Mouse (Mus musculus) CH12.LX (cell line): ENCODE results near the gene Lgals2. TPM values are rescaled to one million over a fixed set of nuclear protein-coding genes. Genes with fewer than 3 reads are reported as not detected.

Experiments
- DNase-seq: peaks from one replicate; pipeline ENCODE4 v3.0.0-alpha.2; 2013; ENCODE audit errors: extremely low read depth
- H3K27ac ChIP-seq: 2 replicates; pipeline ENCODE4 v1.5.1; 2012; ENCODE audit warnings: low read depth, mild to moderate bottlenecking, control low read depth, moderate library complexity; ENCODE audit not compliant: insufficient read depth
- H3K27me3 ChIP-seq: replicated peaks from 2 replicates; pipeline ENCODE3; 2012; ENCODE audit warnings: inconsistent platforms
- H3K36me3 ChIP-seq, 2 experiments: replicated peaks in 1 of 2; 2 replicates each; pipeline versions ENCODE3 to v1.6.1; 2012; ENCODE audit warnings: inconsistent platforms in 1 of 2, low read length in 1 of 2, mild to moderate bottlenecking in 1 of 2, mixed read lengths in 1 of 2, moderate library complexity in 1 of 2; ENCODE audit not compliant: control insufficient read depth in 1 of 2, insufficient read depth in 1 of 2
- H3K4me1 ChIP-seq, 2 experiments: 2 replicates each; pipeline ENCODE4 v1.6.1; 2012; ENCODE audit warnings: inconsistent platforms in 1 of 2, moderate library complexity in 1 of 2; ENCODE audit not compliant: insufficient read depth in 2 of 2, control insufficient read depth in 1 of 2
- H3K4me2 ChIP-seq: 2 replicates; pipeline ENCODE4 v1.6.1; 2012; ENCODE audit warnings: low read depth, mild to moderate bottlenecking, control low read depth; ENCODE audit not compliant: poor library complexity, insufficient read depth, severe bottlenecking
- H3K4me3 ChIP-seq, 3 experiments: fragments of 150-350 bp in 1 of 3; sonication (generic) in 1 of 3; replicated peaks in 1 of 3; 2 replicates each; pipeline versions ENCODE3 to v1.5.1; 2011 to 2012; ENCODE audit warnings: low read depth in 2 of 3, low read length in 2 of 3, mild to moderate bottlenecking in 2 of 3, moderate library complexity in 2 of 3, control low read depth in 1 of 3, improper control_type of control experiment in 1 of 3, inconsistent platforms in 1 of 3, mixed read lengths in 1 of 3; ENCODE audit not compliant: poor library complexity in 1 of 3
- H3K79me2 ChIP-seq: replicated peaks from 2 replicates; pipeline ENCODE4 v1.6.1; 2012; ENCODE audit warnings: mild to moderate bottlenecking, moderate library complexity; ENCODE audit not compliant: control insufficient read depth, poor library complexity, insufficient read depth, severe bottlenecking; ENCODE audit errors: extremely low read depth
- H3K9ac ChIP-seq: 2 replicates; pipeline ENCODE4 v1.6.1; 2012; ENCODE audit warnings: low read depth, mild to moderate bottlenecking, control low read depth, moderate library complexity; ENCODE audit not compliant: insufficient read depth
- H3K9me3 ChIP-seq: replicated peaks from 2 replicates; pipeline ENCODE3; 2012; ENCODE audit warnings: low read length, inconsistent platforms, mixed read lengths
- BHLHE40 ChIP-seq: IDR thresholded peaks from 2 replicates; pipeline ENCODE4 v1.6.1; 2011; ENCODE audit warnings: mild to moderate bottlenecking, low read depth, low read length, improper control_type of control experiment
- CHD2 ChIP-seq: IDR thresholded peaks from 2 replicates; pipeline ENCODE4 v1.6.1; 2011; ENCODE audit warnings: low read length, improper control_type of control experiment
- E2F4 ChIP-seq: IDR thresholded peaks from 2 replicates; pipeline ENCODE4 v1.6.1; 2011; ENCODE audit warnings: low read depth, low read length, improper control_type of control experiment; ENCODE audit not compliant: insufficient replicate concordance
- GABPA ChIP-seq: IDR thresholded peaks from 2 replicates; pipeline ENCODE4 v1.6.1; 2012; ENCODE audit warnings: low read depth, low read length, improper control_type of control experiment, inconsistent platforms; ENCODE audit not compliant: insufficient replicate concordance
- JUN ChIP-seq: IDR thresholded peaks from 2 replicates; pipeline ENCODE4 v1.6.1; 2011; ENCODE audit warnings: low read depth, mild to moderate bottlenecking, low read length, improper control_type of control experiment, moderate library complexity; ENCODE audit not compliant: insufficient read depth
- JUND ChIP-seq: conservative IDR thresholded peaks from 2 replicates; pipeline ENCODE4 v1.6.1; 2011; ENCODE audit warnings: low read depth, low read length, improper control_type of control experiment
- MAFK ChIP-seq: IDR thresholded peaks from 2 replicates; pipeline ENCODE4 v1.6.1; 2011; ENCODE audit warnings: low read length, improper control_type of control experiment; ENCODE audit not compliant: insufficient replicate concordance
- MAZ ChIP-seq: IDR thresholded peaks from 2 replicates; pipeline ENCODE4 v1.6.1; 2012; ENCODE audit warnings: low read depth, mild to moderate bottlenecking, inconsistent platforms, low read length, improper control_type of control experiment, moderate library complexity
- MEF2A ChIP-seq: IDR thresholded peaks from 2 replicates; pipeline ENCODE4 v1.6.1; 2014; ENCODE audit warnings: low read depth, mild to moderate bottlenecking, inconsistent platforms, low read length, improper control_type of control experiment, borderline replicate concordance
- MYC ChIP-seq: IDR thresholded peaks from 2 replicates; pipeline ENCODE4 v1.6.1; 2011; ENCODE audit warnings: low read depth, mild to moderate bottlenecking, improper control_type of control experiment, low read length
- NELFE ChIP-seq: IDR thresholded peaks from 2 replicates; pipeline ENCODE4 v1.6.1; 2011; ENCODE audit warnings: low read depth, low read length, improper control_type of control experiment
- NRF1 ChIP-seq: IDR thresholded peaks from 2 replicates; pipeline ENCODE4 v1.6.1; 2014; ENCODE audit warnings: low read depth, mild to moderate bottlenecking, inconsistent platforms, low read length, improper control_type of control experiment, moderate library complexity
- PAX5 ChIP-seq: IDR thresholded peaks from 2 replicates; pipeline ENCODE4 v1.6.1; 2012; ENCODE audit warnings: low read length, inconsistent platforms, mixed read lengths
- POLR2A ChIP-seq: IDR thresholded peaks from 2 replicates; pipeline ENCODE4 v1.6.1; 2011; ENCODE audit warnings: low read depth, mild to moderate bottlenecking, improper control_type of control experiment, low read length
- POLR2AphosphoS2 ChIP-seq: IDR thresholded peaks from 2 replicates; pipeline ENCODE4 v1.6.1; 2011; ENCODE audit warnings: low read depth, low read length, improper control_type of control experiment
- SIN3A ChIP-seq: IDR thresholded peaks from 2 replicates; pipeline ENCODE4 v1.6.1; 2012; ENCODE audit warnings: low read length, improper control_type of control experiment, inconsistent platforms
- SMC3 ChIP-seq: IDR thresholded peaks from 2 replicates; pipeline ENCODE4 v1.6.1; 2011; ENCODE audit warnings: low read depth, low read length, improper control_type of control experiment
- TBP ChIP-seq: conservative IDR thresholded peaks from 2 replicates; pipeline ENCODE4 v1.6.1; 2011; ENCODE audit warnings: low read depth, low read length, improper control_type of control experiment
- USF1 ChIP-seq: IDR thresholded peaks from 2 replicates; pipeline ENCODE4 v1.6.1; 2014; ENCODE audit warnings: low read depth, mild to moderate bottlenecking, inconsistent platforms, low read length, improper control_type of control experiment
- USF2 ChIP-seq: conservative IDR thresholded peaks from 2 replicates; pipeline ENCODE4 v1.6.1; 2011; ENCODE audit warnings: low read depth, low read length, improper control_type of control experiment
- ZC3H11A ChIP-seq: IDR thresholded peaks from 2 replicates; pipeline ENCODE4 v1.6.1; 2012; ENCODE audit warnings: low read depth, mild to moderate bottlenecking, inconsistent platforms, low read length, improper control_type of control experiment
- dilution Hi-C: fragments of 300-500 bp; cut with MboI; formaldehyde crosslinking; loops from 2 replicates; pipeline ENCODE4 v1.14.3; 2020; ENCODE audit warnings: low sequenced_read_pairs; ENCODE audit not compliant: extremely low pct_unique_long_range_greater_than_20kb, extremely low pct_ligation_motif_present
- in situ Hi-C: fragments of 300-500 bp; cut with MboI; formaldehyde crosslinking; loops from 3 replicates; pipeline ENCODE4 v1.14.3; 2019; ENCODE audit warnings: low sequenced_read_pairs, low pct_ligation_motif_present, low pct_unique_long_range_greater_than_20kb, mixed read lengths
- polyA plus RNA-seq: library from polyadenylated mRNA; unstranded; fragments of >175 nt; gene quantifications from 2 replicates; pipeline ENCODE4 v1.2.1, GENCODE M21; 2012; ENCODE audit warnings: low read depth; ENCODE audit not compliant: insufficient read length
- total RNA-seq, 2 experiments: library from RNA; depleted of rRNA; stranded (reverse); fragments of 300-350 nt in 1 of 2; fragments of >200 nt in 1 of 2; gene quantifications; 2 replicates each; pipeline ENCODE4 v1.2.3; 2012 to 2014

Lgals2 gene
- total and polyA plus RNA-seq, 3 experiments: not detected

GRCm38 (mm10) chr15:78843581-78844469 is 11.5 kb downstream of the Lgals2 start:
- Histone ChIP-seq H3K9me3 (no peaks in the 10 kb centered on the region), H3K9ac (no peak overlapping the region), H3K4me3 (no peak overlapping the region), H3K36me3 (no peaks in the 10 kb centered on the region), H3K27me3 (peaks cover 96% of the 10 kb centered on the region), H3K79me2 (no peaks in the 10 kb centered on the region), H3K27ac (no peak overlapping the region), H3K4me2 (no peak overlapping the region), H3K4me1 (peaks cover 4 to 11% of the 10 kb centered on the region in 2 experiments; a peak in 3 of 4 replicates)
- dilution Hi-C loops: loop anchor here (25.0 kb wide), 1 partner anchor 107 kb away; no protein-coding TSS in a partner anchor
- DNase-seq: no peak
- in situ Hi-C loops: loop anchor here (10.0 kb wide), 1 partner anchor 219 kb away; no protein-coding TSS in a partner anchor
- TF ChIP-seq ZC3H11A (no peak), USF1 (no peak), JUN (no peak), NRF1 (no peak), SIN3A (no peak), MAFK (no peak), CHD2 (no peak), MEF2A (no peak)
- TF ChIP-seq, all 38 proteins: peak for 0

GRCm38 (mm10) chr15:78842371-78843163 is 12.8 kb downstream of the Lgals2 start, which contains the start of gene Cdc42ep1:
Cdc42ep1 (plus strand) TSS chr15:78842624.
- dilution Hi-C loops: loop anchor here (25.0 kb wide), 1 partner anchor 105 kb away; no protein-coding TSS in a partner anchor
- peaks cover 4 to 11% of the 10 kb centered on the region in 2 experiments; a peak in 3 of 4 replicates for H3K4me1 ChIP-seq
- no peak within 1 kb of the TSS for H3K4me3 ChIP-seq

More at GRCm38 (mm10) chr15:78842371-78843163, 12.8 kb downstream of the Lgals2 start, which contains the start of gene Cdc42ep1:
- H3K9ac ChIP-seq: no peak within 1 kb of the TSS
- DNase-seq: no peak
- in situ Hi-C loops: loop anchor here (10.0 kb wide), 1 partner anchor 218 kb away; no protein-coding TSS in a partner anchor
- TF ChIP-seq ZC3H11A (no peak), MAZ (no peak), MYC (no peak), E2F4 (no peak), TBP (no peak), SMC3 (no peak), POLR2A (no peak), MAFK (no peak), NELFE (no peak), SIN3A (no peak), USF2 (no peak), BHLHE40 (no peak), POLR2AphosphoS2 (no peak), JUND (no peak), GABPA (no peak), PAX5 (no peak), USF1 (no peak), MEF2A (no peak)
- H3K27ac ChIP-seq: no peak within 1 kb of the TSS
- H3K9me3 ChIP-seq: no peaks in the 10 kb centered on the region
- H3K79me2 ChIP-seq: no peaks in the 10 kb centered on the region
- H3K4me2 ChIP-seq: no peak within 1 kb of the TSS
- H3K36me3 ChIP-seq: no peaks in the 10 kb centered on the region
- peaks cover 89% of the 10 kb centered on the region for H3K27me3 ChIP-seq
